In genomic region chr7:139233714-139234113, GRCm38 (mm10) we compare ENCODE assay signal across 8 mouse cellular contexts. TPM values are rescaled to one million over a fixed set of nuclear protein-coding genes. Genes with fewer than 3 reads are reported as not detected.
DNase-seq lines count a peak whose midpoint lies in the region; ATAC-seq and TF ChIP-seq lines count a peak whose summit lies in the region.

No protein-coding gene starts in this region.

- no peaks in the 10 kb centered on the region for H3K27me3 ChIP-seq in forebrain, embryonic 11.5 days (ENCODE audit: control insufficient read depth, insufficient read depth, low read length)
- H3K27me3 ChIP-seq in heart, embryonic 16.5 days (ENCODE audit: control insufficient read depth, insufficient read depth, low read length): no peaks in the 10 kb centered on the region; the same call in 1 of the 2 replicates
- no peaks in the 10 kb centered on the region for H3K27me3 ChIP-seq in liver, embryonic 14.5 days (ENCODE audit: control insufficient read depth, insufficient read depth, low read length)
- H3K27me3 ChIP-seq in neural tube, embryonic 11.5 days (ENCODE audit: control insufficient read depth, insufficient read depth, low read length): 0 out of 2 replicates have a peak, but pooled peaks cover 2% of the 10 kb centered on the region
- no peaks in the 10 kb centered on the region for H3K27me3 ChIP-seq in stomach, embryonic 16.5 days (ENCODE audit: control insufficient read depth, insufficient read depth, low read length)

- no peak overlapping the region for H3K9ac ChIP-seq in forebrain, embryonic 11.5 days (ENCODE audit: low read length)
- no peak overlapping the region for H3K9ac ChIP-seq in heart, embryonic 16.5 days (ENCODE audit: low read length)
- no peak overlapping the region for H3K9ac ChIP-seq in liver, embryonic 14.5 days (replicated peaks)
- no peak overlapping the region for H3K9ac ChIP-seq in neural tube, embryonic 11.5 days (ENCODE audit: low read length)
- peak overlapping the region; percentile 41 for H3K9ac ChIP-seq in stomach, embryonic 16.5 days (ENCODE audit: low read length)

- TF ChIP-seq CTCF in brain, embryonic 14.5 days (IDR thresholded peaks at IDR 0.05; ENCODE audit: borderline replicate concordance, extremely low read depth, insufficient read depth, insufficient read length): peak; percentile 96
- TF ChIP-seq CTCF in liver, embryonic 14.5 days (IDR thresholded peaks at IDR 0.05; ENCODE audit: low read depth): peak; percentile 92

- no peak overlapping the region for H3K27ac ChIP-seq in forebrain, embryonic 11.5 days (ENCODE audit: low read depth, low read length)
- H3K27ac ChIP-seq in heart, embryonic 16.5 days (ENCODE audit: low read length): peak overlapping the region; percentile 58
- H3K27ac ChIP-seq in liver, embryonic 14.5 days: no peak overlapping the region
- H3K27ac ChIP-seq in neural tube, embryonic 11.5 days (ENCODE audit: low read depth, low read length): no peak overlapping the region
- H3K27ac ChIP-seq in stomach, embryonic 16.5 days (ENCODE audit: low read length): peak overlapping the region; percentile 59; the same call in 1 of the 2 replicates

- TF ChIP-seq POLR2A in brain, embryonic 14.5 days (IDR thresholded peaks at IDR 0.05; ENCODE audit: borderline replicate concordance, extremely low read depth, insufficient read depth, insufficient read length, poor library complexity, severe bottlenecking): no peak

- no peak for TF ChIP-seq EP300 in liver, embryonic 14.5 days (IDR thresholded peaks at IDR 0.05; ENCODE audit: low read depth)

- H3K4me2 ChIP-seq in forebrain, embryonic 11.5 days (ENCODE audit: low read depth, low read length, severe bottlenecking): no peak overlapping the region
- no peak overlapping the region for H3K4me2 ChIP-seq in heart, embryonic 16.5 days (ENCODE audit: low read depth, low read length)
- H3K4me2 ChIP-seq in liver, embryonic 14.5 days (ENCODE audit: low read depth): no peak overlapping the region
- H3K4me2 ChIP-seq in neural tube, embryonic 11.5 days (ENCODE audit: low read depth): no peak overlapping the region
- H3K4me2 ChIP-seq in stomach, embryonic 16.5 days (ENCODE audit: low read depth, low read length): 0 out of 2 replicates have a peak overlapping the region, but pooled peaks have one; percentile 14

- H3K4me1 ChIP-seq in forebrain, embryonic 11.5 days (replicated peaks; ENCODE audit: control insufficient read depth, insufficient read depth, low read length): 0 out of 2 replicates have a peak, but pooled peaks cover 4% of the 10 kb centered on the region
- H3K4me1 ChIP-seq in heart, embryonic 16.5 days (ENCODE audit: control insufficient read depth, insufficient read depth, low read length): peaks cover 34% of the 10 kb centered on the region
- 0 out of 4 replicates have a peak, but pooled peaks cover 0 to 2% of the 10 kb centered on the region in 2 experiments for H3K4me1 ChIP-seq in liver, embryonic 14.5 days (replicated peaks; ENCODE audit: control insufficient read depth in 2 of 2, insufficient read depth in 2 of 2, low read length in 1 of 2)
- H3K4me1 ChIP-seq in neural tube, embryonic 11.5 days (ENCODE audit: control insufficient read depth, insufficient read depth, low read length): peaks cover 7% of the 10 kb centered on the region; the same call in 1 of the 2 replicates
- H3K4me1 ChIP-seq in stomach, embryonic 16.5 days (ENCODE audit: control insufficient read depth, insufficient read depth, low read length): peaks cover 20% of the 10 kb centered on the region

- peak; percentile 81 for ATAC-seq in forebrain, embryonic 11.5 days (replicated peaks; ENCODE audit: low FRiP score)
- ATAC-seq in heart, embryonic 16.5 days (replicated peaks; ENCODE audit: extremely low read depth, insufficient read depth, low FRiP score): peak; percentile 81
- peak; percentile 64; the same call in 1 of the 2 replicates for ATAC-seq in liver, embryonic 14.5 days (ENCODE audit: insufficient read depth)
- ATAC-seq in neural tube, embryonic 11.5 days (ENCODE audit: insufficient read depth, low FRiP score, low TSS enrichment): peak; percentile 69
- peak; percentile 86 for ATAC-seq in stomach, embryonic 16.5 days (ENCODE audit: insufficient read depth, low FRiP score)

- DNase-seq in CD4-positive helper T cell, adult 2 months (ENCODE audit: low read depth, low spot score): peak; percentile 81
- DNase-seq in brain, embryonic 14.5 days (ENCODE audit: low read depth): peak; percentile 90
- peak; percentile 88 for DNase-seq in forebrain, embryonic 11.5 days (ENCODE audit: low spot score)
- DNase-seq in kidney, postnatal 25 days: peak; percentile 90
- peak; percentile 33 to 41 (median 40) for DNase-seq in liver, embryonic 14.5 days (ENCODE audit: low read depth in 3 of 3, low spot score in 3 of 3)
- DNase-seq in neural tube, embryonic 11.5 days (ENCODE audit: low spot score): peak; percentile 86

- no peaks in the 10 kb centered on the region for H3K36me3 ChIP-seq in forebrain, embryonic 11.5 days (ENCODE audit: control insufficient read depth, insufficient read depth, low read length)
- no peaks in the 10 kb centered on the region for H3K36me3 ChIP-seq in heart, embryonic 16.5 days (ENCODE audit: control insufficient read depth, insufficient read depth)
- H3K36me3 ChIP-seq in liver, embryonic 14.5 days (replicated peaks; ENCODE audit: control insufficient read depth, insufficient read depth, low read depth): no peaks in the 10 kb centered on the region
- H3K36me3 ChIP-seq in neural tube, embryonic 11.5 days (ENCODE audit: control insufficient read depth, insufficient read depth, low read length): no peaks in the 10 kb centered on the region
- H3K36me3 ChIP-seq in stomach, embryonic 16.5 days (ENCODE audit: control insufficient read depth, insufficient read depth, low read length): no peaks in the 10 kb centered on the region

- 3% methylated on average over 7 of the region's 7 CpGs for WGBS in forebrain, embryonic 11.5 days
- 1% methylated on average over 7 of the region's 7 CpGs for WGBS in heart, embryonic 16.5 days
- 0% methylated on average over 7 of the region's 7 CpGs for WGBS in liver, embryonic 14.5 days (ENCODE audit: insufficient replicate concordance)
- under 1% methylated on average over 7 of the region's 7 CpGs for WGBS in neural tube, embryonic 11.5 days
- 2% methylated on average over 7 of the region's 7 CpGs for WGBS in stomach, embryonic 16.5 days

- H3K9me3 ChIP-seq in forebrain, embryonic 11.5 days (ENCODE audit: control insufficient read depth, low read length): no peaks in the 10 kb centered on the region
- H3K9me3 ChIP-seq in heart, embryonic 16.5 days (replicated peaks; ENCODE audit: control insufficient read depth, low read length): no peaks in the 10 kb centered on the region
- no peaks in the 10 kb centered on the region for H3K9me3 ChIP-seq in liver, embryonic 14.5 days (ENCODE audit: control insufficient read depth, low read length)
- no peaks in the 10 kb centered on the region for H3K9me3 ChIP-seq in neural tube, embryonic 11.5 days (ENCODE audit: control insufficient read depth, low read length)
- H3K9me3 ChIP-seq in stomach, embryonic 16.5 days (replicated peaks; ENCODE audit: control insufficient read depth, low read length): no peaks in the 10 kb centered on the region

- no peak overlapping the region for H3K4me3 ChIP-seq in forebrain, embryonic 11.5 days (ENCODE audit: low read depth, low read length)
- H3K4me3 ChIP-seq in heart, embryonic 16.5 days (ENCODE audit: low read length): no peak overlapping the region
- no peak overlapping the region for H3K4me3 ChIP-seq in liver, embryonic 14.5 days (ENCODE audit: insufficient read depth in 1 of 2, low read depth in 2 of 2, low read length in 2 of 2)
- no peak overlapping the region for H3K4me3 ChIP-seq in neural tube, embryonic 11.5 days (ENCODE audit: low read depth, low read length)
- H3K4me3 ChIP-seq in stomach, embryonic 16.5 days (replicated peaks; ENCODE audit: low read length): no peak overlapping the region

RNA-seq across cellular contexts. Expression of gene Pwwp2b, which starts 14.6 kb away (rescaled TPM):
- polyA plus RNA-seq in brain, embryonic 14.5 days (2012; rRNA removed): 4.3 and 4.5 TPM in 2 replicates
- 3.6 and 4.2 TPM in 2 replicates for polyA plus RNA-seq in forebrain, embryonic 11.5 days (2014; fragmentation: Nextera tagmentation; extraction: Ambion mirVana)
- polyA plus RNA-seq in heart, embryonic 16.5 days (2015; fragmentation: Nextera tagmentation; extraction: Ambion mirVana): 7.0 and 8.1 TPM in 2 replicates
- 1.00 and 1.0 TPM in 2 replicates for polyA plus RNA-seq in liver, embryonic 14.5 days (2012; rRNA removed)
- 1.3 and 1.4 TPM in 2 replicates for polyA plus RNA-seq in liver, embryonic 14.5 days (2014; fragmentation: Nextera tagmentation; extraction: Ambion mirVana)
- polyA plus RNA-seq in neural tube, embryonic 11.5 days (2014; fragmentation: Nextera tagmentation; extraction: Ambion mirVana): 4.2 and 4.7 TPM in 2 replicates
- polyA plus RNA-seq in stomach, embryonic 16.5 days (2015; fragmentation: Nextera tagmentation; extraction: Ambion mirVana): 16.3 and 19.8 TPM in 2 replicates

RNA-seq across cellular contexts. Expression of gene Stk32c, which starts 20.6 kb away (rescaled TPM):
- 22.1 and 27.9 TPM in 2 replicates for polyA plus RNA-seq in brain, embryonic 14.5 days (2012; rRNA removed)
- polyA plus RNA-seq in forebrain, embryonic 11.5 days (2014; fragmentation: Nextera tagmentation; extraction: Ambion mirVana): 0.16 and 0.36 TPM in 2 replicates
- 0.06 and 0.07 TPM in 2 replicates for polyA plus RNA-seq in heart, embryonic 16.5 days (2015; fragmentation: Nextera tagmentation; extraction: Ambion mirVana)
- 0.05 and 0.12 TPM in 2 replicates for polyA plus RNA-seq in liver, embryonic 14.5 days (2012; rRNA removed)
- not detected in 2 replicates for polyA plus RNA-seq in liver, embryonic 14.5 days (2014; fragmentation: Nextera tagmentation; extraction: Ambion mirVana)
- polyA plus RNA-seq in neural tube, embryonic 11.5 days (2014; fragmentation: Nextera tagmentation; extraction: Ambion mirVana): 0.46 and 1.1 TPM in 2 replicates
- polyA plus RNA-seq in stomach, embryonic 16.5 days (2015; fragmentation: Nextera tagmentation; extraction: Ambion mirVana): 0.17 TPM in 1 of 2 replicates, not detected in the other

RNA-seq across cellular contexts. Expression of gene Lrrc27, which starts 20.9 kb away (rescaled TPM):
- polyA plus RNA-seq in brain, embryonic 14.5 days (2012; rRNA removed): 3.8 and 8.3 TPM in 2 replicates
- polyA plus RNA-seq in forebrain, embryonic 11.5 days (2014; fragmentation: Nextera tagmentation; extraction: Ambion mirVana): 6.3 and 6.7 TPM in 2 replicates
- polyA plus RNA-seq in heart, embryonic 16.5 days (2015; fragmentation: Nextera tagmentation; extraction: Ambion mirVana): 2.8 and 4.1 TPM in 2 replicates
- polyA plus RNA-seq in liver, embryonic 14.5 days (2012; rRNA removed): 0.17 and 0.27 TPM in 2 replicates
- 0.49 and 0.52 TPM in 2 replicates for polyA plus RNA-seq in liver, embryonic 14.5 days (2014; fragmentation: Nextera tagmentation; extraction: Ambion mirVana)
- 5.1 and 7.9 TPM in 2 replicates for polyA plus RNA-seq in neural tube, embryonic 11.5 days (2014; fragmentation: Nextera tagmentation; extraction: Ambion mirVana)
- polyA plus RNA-seq in stomach, embryonic 16.5 days (2015; fragmentation: Nextera tagmentation; extraction: Ambion mirVana): 2.9 and 4.4 TPM in 2 replicates

Comparison
In these comparisons a context has a peak if more than half of its experiments do, and no peak if none do; other contexts are left out.
1. DNase-seq: peak in every context shown above with its lines; median percentile 90 in brain, embryonic 14.5 days; 90 in kidney, postnatal 25 days; 88 in forebrain, embryonic 11.5 days; 86 in neural tube, embryonic 11.5 days; 81 in CD4-positive helper T cell, adult 2 months; 40 in liver, embryonic 14.5 days.
2. H3K27ac ChIP-seq: peak in heart, embryonic 16.5 days (single experiment) and stomach, embryonic 16.5 days (single experiment); none in forebrain, embryonic 11.5 days (single experiment), liver, embryonic 14.5 days (single experiment) and neural tube, embryonic 11.5 days (single experiment).
3. RNA of gene Stk32c, which starts 20.6 kb away (polyA plus RNA-seq): 22.1 to 27.9 TPM in brain, embryonic 14.5 days; 0.46 to 1.1 TPM in neural tube, embryonic 11.5 days, 0.17 TPM in stomach, embryonic 16.5 days, 0.16 to 0.36 TPM in forebrain, embryonic 11.5 days, 0.05 to 0.12 TPM in liver, embryonic 14.5 days and 0.06 to 0.07 TPM in heart, embryonic 16.5 days; every median in the first group is over 10 times any median in the second.
4. Peak in every context shown above with its lines, with median percentiles within 50 percentile points of each other: ATAC-seq.